Mouse (Mus musculus) spleen, postnatal 36 days (tissue): ENCODE results near the gene Nkx2-1.
"Not testable (repeated sequence)": the region's sequence is repeated elsewhere in the genome, so short reads cannot be mapped to it uniquely, and the experiment has no call there.

Experiments
- DNase-seq, 2 experiments: peaks; one replicate each; pipeline ENCODE4 v3.0.0; 2022; ENCODE audit warnings: low spot score in 2 of 2, mixed read lengths in 1 of 2

Gene Nkx2-1

DNA sequence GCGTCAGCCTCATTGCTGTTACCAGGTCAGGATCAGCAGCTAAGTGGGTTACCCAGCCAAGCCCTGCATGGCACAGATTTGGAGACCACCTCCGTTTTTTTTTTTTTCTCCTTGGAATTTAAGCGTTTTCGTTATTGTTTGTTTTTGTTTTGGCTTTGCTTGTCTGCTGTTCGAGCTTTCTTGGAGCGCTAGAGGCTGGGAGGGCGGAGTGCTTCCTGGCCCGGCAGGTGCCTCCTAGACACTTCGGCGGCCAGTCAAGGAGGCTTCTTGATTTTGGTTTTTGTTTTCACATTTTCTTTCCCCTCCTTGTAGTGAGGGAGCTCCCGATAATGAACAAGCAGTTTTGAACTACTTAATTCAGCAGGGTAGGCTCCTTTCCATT, at the start of gene Nkx2-1:
Gene Nkx2-1 (minus strand): TSS at position 25 of the 382 bp plus-strand sequence.
- no peak for DNase-seq

DNA sequence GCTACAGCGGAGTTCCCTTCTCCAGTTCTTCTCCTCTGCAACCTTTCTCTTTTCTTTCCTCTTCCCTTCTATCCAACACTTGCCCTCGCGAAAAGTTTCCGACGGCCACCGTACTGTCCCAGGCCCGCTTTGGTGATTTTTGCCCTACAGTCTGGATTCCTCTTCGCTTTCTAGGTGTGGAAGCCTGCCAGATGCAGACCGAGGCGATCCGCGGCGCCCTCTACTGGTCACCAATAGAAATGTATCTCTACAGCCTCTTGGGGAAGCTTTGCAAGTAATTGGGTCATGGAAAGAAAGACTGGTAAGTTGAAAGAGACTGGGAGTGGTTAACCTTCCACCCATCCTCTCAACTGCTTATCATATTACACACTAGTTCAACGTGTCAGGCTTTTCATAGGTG, 4.4 kb upstream of the Nkx2-1 start:
- no peak for DNase-seq

DNA sequence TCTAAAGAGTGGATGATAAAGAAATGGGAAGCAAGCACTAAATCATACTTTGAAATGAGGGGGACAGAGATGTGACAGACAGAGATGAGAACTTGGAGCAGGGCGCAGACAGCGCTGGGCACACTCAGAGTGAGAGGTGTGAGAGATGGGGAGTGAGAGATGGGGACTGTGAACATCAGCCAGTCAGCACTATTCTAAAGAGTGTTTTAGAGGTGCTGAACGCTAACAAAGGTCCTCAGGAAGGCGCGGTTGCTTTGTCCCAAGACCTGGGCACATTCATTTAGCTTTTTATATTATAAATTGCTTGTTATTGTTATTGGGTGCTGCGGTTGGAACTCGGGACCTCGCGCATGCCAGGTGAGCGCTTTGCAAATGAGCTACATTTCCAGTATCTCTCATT, 3.9 kb upstream of the Nkx2-1 start:
- DNase-seq = no peak

DNA sequence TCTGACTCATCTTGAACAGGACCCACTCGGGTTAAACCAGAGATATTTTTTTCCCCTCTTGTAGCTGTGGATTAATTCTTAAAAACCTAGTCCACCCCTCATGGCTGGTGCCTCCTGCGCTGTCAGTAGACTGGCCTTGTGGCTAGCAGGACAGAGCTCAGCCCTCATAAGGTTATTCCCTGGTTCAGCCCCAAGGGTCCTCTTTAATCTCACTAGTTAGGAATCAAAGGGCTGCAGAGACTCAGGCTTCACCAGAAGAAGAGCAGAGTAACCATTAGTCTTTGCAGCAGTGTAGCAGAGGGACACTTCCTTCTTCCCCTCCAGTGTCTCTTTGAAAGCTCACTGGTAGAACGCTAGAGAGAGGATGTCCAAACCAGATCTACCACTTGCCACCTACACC, 1.9 kb upstream of the Nkx2-1 start:
- no peak for DNase-seq

DNA sequence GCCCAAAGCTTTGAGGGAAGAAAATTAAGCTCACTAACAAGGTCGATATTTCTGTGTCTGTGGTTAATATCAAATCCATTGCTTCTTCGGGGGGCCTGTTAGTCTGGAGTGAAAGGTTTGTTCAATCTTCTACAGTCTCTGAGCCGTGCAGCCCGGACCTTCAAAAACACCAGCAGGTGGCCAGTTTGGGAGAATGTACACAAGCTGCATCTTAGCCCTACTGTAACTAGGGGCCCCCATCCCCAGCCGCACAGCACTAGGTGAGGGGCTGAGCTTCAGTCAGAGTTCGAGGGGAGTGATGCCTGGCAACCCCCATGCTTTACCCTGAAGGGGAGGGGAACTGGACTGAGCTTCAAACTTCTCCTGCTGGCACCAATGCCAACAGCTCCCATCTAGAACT, 1.2 kb upstream of the Nkx2-1 start:
- DNase-seq = no peak

DNA sequence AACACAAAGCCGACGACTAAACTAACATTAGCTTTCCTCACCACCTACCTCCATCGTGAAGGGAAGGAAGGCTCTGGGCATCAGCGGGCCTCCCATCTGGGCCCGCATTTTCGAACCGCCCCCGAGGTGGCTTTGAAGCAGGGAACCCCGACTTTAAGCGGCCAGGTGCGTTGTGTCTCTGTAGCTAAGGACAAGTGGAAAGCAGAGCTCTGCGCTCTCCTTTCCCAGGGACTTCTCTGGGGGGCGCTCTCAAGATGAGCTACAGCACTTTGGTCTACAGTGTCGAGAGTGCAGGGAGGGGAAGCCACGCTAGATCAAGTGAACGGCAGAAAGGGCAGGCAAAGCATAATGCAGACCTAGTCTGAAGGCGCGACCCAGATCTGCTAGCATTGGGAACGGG, 634 bp upstream of the Nkx2-1 start:
- no peak for DNase-seq

DNA sequence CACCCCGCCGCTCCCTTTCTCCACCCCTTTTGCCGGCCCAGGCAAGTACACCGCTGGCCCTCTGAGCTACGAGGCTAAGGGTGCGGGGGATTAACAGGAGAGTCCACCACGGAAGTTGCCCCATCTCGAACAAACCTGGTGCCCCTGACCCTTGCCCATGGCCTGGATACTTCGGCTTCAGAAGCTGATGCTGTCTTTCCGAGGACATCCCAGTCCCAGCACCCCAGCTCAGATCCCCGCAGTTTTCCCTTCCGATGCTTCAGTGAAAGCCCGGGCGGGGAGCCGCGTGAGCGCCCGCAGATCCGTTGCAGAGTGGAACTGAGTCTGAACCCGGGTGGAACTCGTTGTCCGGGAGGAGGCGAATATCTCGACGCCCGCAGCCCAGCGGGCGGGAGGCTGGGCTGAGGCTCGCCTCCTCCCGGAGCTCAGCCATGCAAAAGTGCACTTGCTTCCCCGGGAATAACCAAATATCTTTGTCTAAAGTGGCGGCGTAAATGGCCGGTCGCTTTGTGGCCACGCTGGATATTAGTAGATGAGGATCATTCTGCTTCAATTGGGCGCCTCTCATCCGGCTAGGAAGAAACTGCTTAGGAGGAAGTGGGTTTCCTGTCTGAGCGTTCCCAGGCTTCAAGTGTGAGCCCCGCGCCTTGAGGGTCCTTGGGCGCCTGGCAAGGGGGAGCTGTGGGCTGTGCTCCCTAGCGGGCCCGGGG, 379 bp downstream of the Nkx2-1 start:
- no peak for DNase-seq

DNA sequence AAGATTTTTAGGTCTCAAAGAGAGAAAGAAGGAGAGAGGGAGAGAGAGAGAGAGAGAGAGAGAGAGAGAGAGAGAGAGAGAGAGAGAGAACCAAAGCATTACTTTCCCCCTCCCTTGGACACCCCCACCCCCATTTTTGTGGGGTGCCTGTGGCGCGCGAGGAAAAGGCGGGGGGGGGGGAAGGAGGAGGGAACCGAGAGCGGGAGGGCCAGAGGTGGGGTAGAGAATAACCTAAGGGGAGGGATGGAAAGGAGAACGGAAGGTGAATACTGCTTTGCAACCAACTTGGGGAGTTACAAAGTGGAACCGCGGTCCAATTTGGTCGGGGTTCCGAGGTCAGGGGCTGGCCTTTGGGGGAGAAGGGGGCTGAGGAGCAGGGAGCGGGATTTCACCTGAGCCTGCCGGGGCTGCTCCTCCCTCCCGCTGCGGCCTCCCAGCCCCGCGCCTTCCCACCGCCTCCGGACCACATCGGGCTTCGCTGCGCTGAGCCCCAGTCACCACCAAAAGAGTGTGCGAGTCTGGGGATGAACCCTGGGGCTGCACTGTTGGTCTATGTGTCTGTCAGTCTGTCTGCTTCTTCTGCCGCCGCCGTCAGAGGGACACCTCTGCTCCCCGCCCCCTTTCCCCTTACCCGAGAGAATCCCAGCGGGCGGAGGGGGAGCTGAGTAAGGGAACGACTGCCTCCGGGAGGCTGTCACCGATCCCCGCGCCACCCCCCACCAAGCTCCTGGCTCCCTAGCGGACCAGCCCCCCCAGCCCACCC, 1.1 kb downstream of the Nkx2-1 start:
- DNase-seq = no peak

DNA sequence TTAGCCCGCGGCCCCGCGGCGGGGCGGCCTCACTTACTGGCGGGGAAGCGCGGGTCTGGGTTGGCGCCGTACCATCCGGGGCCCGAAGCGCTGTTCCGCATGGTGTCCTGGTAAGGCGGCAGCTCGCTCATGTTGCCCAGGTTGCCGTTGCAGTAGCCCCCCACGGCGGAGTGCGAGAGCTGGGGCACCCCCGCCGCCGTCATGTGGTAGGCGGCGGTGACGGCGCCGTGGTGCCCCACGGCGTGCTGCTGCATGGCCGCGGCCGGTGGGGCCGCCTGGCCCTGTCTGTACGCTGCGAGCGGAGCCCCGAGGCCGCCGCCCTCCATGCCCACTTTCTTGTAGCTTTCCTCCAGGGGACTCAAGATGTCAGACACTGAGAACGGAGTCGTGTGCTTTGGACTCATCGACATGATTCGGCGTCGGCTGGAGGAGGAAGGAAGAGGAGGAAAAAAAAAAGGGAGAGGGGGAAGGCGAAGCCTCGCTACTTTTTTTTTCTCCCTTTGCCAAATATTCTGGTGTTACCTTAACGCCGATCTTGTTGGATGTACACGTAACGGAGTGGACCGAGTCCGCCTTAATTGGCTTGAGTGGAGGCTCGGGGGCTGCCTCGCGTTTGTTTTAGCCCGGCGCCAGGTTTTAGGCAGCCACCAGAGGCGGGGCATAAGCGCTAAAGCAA, 1.9 kb downstream of the Nkx2-1 start:
- DNase-seq = no peak

DNA sequence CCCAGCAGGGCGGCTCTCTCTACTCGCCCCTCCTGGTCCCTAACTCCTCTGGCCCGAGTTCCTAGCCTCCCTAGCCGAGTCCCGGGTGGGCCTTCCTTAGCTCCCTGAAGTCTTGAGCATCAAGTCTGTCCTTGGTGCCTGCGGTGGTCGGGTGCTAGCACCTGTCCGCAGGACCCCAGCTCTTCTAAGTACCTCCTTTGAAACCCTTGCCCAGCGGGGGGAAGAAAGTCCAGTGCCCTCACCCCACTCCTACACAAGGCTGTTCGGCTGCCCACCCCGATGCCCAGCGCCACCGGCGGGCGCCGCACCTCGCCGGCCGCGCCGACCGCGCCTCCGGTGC, 2.4 kb downstream of the Nkx2-1 start:
- no peak for DNase-seq

DNA sequence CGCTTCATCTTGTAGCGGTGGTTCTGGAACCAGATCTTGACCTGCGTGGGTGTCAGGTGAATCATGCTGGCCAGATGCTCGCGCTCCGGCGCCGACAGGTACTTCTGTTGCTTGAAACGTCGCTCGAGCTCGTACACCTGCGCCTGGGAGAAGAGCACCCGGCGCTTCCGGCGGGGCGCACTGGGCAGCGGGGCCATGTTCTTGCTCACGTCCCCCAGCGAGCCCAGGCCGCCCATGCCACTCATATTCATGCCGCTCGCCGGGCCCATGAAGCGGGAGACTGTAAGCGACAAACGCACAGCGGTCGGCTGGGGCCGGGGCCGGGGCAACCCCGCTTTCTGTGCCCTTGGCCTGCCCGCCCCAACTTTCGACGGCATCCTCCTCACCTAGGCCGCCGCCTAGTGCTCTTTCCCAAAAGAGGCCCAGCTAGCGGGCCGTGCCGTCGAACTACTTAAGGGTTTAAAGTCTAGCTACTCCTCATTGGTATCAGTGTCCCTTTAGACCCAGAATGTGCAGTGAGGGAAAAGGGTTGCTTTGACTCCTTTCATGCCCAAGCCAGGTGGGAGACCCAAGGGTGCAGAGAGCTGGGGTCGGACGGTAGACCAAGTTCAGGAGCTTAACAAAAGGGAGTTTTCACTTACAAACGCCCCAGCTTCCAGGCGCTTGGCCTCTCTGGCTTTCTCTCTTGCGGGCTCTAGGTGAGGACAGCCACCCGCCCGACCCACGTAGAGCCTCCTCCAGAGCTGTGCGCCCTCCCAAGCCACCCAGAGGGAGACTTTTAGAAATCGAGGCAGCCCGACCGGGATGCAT, 3.0 kb downstream of the Nkx2-1 start:
- DNase-seq = no peak

DNA sequence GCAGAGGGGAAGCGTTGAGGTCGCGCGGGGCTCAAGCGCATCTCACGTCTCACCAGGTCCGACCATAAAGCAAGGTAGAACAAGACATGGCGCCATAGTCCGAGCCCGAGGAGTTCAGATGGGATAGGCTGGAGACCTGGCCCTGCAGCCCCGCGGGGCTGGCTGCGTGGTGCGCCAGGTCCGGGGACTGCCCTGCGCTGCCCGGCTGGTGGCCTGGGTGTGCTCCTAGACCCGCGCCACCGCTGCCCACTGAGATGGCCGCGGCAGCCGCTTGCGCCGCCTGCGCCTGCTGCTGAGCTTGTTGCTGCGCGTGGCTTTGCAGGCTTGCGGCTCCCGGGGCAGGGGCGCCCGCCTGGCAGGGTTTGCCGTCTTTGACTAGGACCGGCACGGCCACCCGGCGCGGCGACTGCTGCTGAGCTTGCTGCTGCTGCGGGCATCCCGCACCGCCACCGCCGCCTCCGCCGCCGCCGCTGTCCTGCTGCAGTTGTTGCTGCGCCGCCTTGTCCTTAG, 3.7 kb downstream of the Nkx2-1 start:
- no peak for DNase-seq

DNA sequence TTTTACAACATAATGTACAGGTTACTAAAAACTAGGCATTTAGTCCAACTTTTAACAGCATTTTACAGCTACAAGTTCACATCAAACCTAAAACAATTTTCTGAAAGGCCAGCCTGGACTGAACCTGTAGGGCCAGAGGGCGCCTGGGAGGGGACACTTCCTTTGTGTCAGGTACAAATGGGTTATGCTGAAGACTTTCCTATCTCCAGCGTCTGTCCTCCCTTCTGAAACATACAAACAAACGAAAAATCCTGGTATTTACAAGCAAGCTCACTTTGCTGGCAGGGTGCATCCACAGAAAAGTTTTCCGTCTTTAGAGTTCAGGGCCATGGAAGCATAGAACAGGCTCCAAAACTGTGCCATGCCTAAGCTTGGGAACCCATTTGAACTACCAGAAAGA, 4.6 kb downstream of the Nkx2-1 start:
- DNase-seq = no peak

DNA sequence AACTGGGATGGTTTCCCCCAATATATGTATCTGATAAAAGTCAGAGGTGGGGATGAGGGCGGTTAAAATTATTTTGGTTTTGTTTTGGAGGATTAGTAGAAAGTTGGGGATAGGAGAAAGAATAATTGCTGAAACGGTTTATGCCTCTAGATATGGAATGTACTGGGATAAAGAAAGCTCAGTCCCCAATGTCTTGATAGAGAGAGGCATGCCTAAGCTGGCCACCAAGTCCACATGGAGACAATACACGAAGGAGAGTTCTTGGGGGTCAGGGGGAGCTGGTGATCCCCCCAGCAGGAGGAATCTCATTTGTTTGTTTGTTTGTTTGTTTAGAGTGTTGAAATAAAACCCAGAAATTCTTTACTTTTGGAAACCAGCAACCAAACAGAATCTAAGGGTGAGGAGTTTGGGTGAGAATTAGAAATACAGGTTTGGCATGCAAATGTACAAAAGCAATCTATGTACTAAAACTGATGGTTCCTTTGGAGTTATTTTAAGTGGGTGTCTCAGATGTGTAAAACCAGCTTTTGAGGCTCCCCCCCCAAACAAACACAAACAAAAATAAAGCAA, 5.6 kb downstream of the Nkx2-1 start:
- no peak for DNase-seq

DNA sequence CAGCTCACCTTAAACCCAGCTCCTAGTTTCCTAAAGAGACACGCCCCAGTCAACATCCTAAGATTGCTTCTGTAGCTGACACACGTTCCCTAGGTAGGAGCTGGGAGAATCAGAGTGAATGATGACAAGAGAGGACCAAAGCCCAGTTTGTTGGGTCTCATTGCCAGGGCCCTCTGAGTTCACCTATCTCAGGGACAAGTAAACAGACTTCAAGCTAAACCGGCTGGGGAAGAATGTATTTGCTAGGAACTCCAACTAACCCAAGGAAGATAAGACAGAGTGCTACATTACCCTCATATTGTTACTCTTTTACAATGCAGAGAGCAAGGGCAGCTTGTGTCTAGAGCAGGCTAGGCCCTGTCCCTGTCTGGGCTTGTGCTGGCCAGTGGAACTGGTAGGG, 6.8 kb downstream of the Nkx2-1 start:
- no peak for DNase-seq

DNA sequence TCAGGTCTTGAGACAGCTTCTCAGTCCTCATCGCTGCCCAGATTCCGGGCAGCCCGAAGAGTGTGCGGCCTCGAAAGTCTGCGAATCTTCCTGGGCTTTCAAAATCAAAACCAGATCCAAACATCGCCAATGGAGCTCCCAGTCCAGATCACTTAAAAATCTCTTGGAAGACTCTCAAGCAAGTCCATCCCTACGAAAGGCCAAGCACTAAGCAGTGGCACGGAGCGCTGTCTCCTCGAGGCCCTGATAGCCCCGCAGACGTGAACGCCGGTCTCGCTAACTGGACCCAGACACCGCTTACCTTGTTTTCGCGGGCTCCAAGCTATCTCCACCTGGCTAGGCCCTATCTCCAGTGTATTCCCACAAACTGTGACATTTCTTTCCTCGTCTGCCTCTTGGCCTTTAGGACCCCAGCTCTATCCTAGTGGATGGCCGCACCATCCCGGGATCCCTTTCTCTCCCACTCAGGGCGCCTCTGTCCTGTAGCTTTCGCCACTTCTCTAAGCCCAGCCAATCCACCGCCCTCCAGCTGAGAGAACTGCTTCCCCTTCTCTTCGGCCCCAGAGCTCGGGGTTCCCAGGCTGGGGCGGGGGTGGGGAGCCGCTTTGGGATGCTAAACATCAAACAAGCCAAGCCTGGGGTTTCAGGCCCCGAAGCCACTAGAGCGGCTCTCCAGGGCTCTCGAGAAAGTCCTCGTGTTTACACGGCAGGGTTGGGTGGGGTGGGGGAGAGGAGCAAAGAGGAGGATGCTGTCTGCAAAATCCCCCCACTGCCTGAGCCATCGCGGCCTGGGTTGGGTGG, 7.6 kb downstream of the Nkx2-1 start:
- no peak for DNase-seq

DNA sequence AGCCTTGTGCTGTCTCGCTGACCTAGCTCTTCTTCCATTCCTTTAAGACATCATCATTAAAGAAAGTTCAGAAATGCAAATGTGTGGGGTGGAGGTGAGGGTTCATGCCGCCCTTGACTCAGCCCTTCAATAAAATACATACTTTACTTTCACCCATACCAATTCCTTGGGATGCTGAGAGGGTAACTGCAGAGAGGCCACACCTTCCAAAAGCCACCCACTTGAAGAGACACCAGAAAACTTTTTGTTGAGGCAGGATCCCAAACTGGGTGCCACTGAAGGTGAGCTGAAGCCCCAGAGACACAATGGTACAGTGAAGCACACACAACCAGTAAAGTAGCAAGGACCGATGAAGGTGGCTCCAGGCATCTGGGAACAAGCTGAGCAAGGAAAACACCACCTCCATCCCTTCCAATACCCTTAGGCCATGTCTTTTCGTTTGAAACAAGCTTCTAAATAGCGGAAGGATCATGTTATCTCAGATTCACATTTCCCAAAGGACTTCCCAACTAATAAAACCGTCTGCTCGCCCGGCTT, 8.6 kb downstream of the Nkx2-1 start:
- no peak for DNase-seq

DNA sequence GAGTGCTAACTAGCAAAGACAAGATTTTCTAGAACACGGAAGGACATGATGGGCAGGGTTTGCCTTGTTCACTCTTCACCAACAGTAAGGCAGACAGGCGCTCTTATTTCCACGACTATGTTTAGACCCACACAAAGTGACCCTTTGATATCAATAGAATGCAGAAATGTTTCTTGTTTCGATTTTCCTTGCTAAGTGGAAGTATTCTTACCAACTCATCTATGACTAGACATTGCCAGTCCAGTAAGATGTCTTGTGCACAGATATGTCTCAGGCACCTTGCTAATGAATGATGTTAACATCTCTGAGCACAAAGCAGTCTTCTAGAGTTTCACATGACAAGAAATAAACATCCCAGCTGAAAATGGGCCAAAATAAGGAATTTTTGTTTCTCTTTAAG, 9.6 kb downstream of the Nkx2-1 start:
- DNase-seq = no peak

DNA sequence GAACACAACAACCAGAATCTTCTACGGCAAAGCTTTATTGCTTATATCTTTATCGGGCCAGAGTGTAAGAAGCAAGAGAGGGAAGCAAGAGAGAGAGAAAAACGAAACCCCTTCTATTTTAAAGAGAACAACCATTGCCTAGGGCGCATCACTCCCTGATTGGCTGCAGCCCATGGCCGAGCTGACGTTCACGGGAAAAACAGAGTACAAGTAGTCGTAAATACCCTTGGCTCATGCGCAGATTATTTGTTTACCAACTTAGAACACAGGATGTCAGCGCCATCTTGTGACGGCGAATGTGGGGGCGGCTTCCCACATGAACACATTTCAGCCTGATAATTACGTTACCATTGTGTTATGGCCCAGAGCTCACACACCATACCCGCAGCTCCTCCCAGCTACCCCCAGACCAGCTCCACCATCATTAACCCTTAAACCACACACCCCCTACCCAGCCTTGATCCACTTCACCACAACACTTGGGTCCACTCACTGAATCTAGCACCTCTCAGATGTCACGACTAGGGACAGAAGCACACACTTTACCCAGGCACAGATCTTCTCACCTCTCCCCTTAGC, 11.4 kb downstream of the Nkx2-1 start:
- DNase-seq = not testable (repeated sequence)

DNA sequence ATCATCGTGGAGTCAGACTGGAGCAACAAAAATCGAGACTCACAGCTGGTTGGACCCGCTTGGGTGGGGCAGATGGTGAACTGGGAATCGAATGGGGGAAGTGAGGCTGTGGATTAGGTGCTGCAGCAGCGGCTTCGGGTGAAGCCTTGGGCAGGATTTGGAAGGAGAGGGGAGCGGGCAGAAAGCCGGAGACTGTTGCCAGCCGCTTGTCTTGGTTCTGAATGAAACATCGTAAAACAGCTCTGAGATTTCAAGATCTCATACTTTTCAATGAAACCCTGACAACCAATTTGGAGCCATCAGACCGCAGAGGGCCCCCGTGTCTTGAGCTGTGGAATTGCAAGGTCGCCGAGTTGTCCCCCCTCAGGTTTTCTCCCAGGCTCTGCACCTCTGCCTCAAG, 12.5 kb downstream of the Nkx2-1 start:
- no peak for DNase-seq
